Mouse (Mus musculus) Muller cell, postnatal 12 days (primary cell): ENCODE data around the gene Ptgfrn.
A peak's percentile ranks its signal among the peaks of the same experiment; 100 is the strongest.

Source experiments
- DNase-seq: peaks from one replicate; pipeline ENCODE4 v3.0.0-alpha.2; 2015; ENCODE audit errors: inconsistent ontology term

Gene Ptgfrn

GRCm38 (mm10) chr3:101116431-101117385 is 6.6 kb upstream of the Ptgfrn start:
- no peak for DNase-seq

GRCm38 (mm10) chr3:101112518-101112894 is 2.4 kb upstream of the Ptgfrn start:
- DNase-seq = no peak

GRCm38 (mm10) chr3:101111848-101112517 is 1.9 kb upstream of the Ptgfrn start:
- no peak for DNase-seq

DNA sequence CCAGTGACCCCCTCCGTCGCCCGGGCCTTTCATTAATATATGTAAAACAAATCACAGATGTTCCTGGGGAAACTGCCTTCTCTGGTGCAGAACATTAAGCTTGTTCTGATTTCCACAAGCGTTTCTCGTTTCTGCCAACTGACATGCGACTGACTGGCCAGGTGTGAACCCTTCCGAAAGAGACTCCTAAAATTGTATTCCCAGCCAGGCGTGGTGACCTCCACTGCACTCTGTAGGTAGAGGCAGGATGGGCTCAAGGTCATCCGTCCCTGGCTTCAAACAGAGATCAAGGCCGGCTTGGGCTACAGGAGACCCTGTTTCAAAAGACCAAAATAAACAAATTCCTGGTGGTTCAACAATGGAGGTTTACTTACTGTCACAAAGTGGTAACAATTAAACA is 1.2 kb upstream of the Ptgfrn start:
- DNase-seq = no peak

- no peak for DNase-seq
Observed at GRCm38 (mm10) chr3:101110838-101111103, 693 bp upstream of the Ptgfrn start.

GRCm38 (mm10) chr3:101109558-101110021 is 488 bp downstream of the Ptgfrn start:
- peak; percentile 36 for DNase-seq

GRCm38 (mm10) chr3:101108848-101109247 is 1.2 kb downstream of the Ptgfrn start:
- DNase-seq = peak; percentile 24

DNA sequence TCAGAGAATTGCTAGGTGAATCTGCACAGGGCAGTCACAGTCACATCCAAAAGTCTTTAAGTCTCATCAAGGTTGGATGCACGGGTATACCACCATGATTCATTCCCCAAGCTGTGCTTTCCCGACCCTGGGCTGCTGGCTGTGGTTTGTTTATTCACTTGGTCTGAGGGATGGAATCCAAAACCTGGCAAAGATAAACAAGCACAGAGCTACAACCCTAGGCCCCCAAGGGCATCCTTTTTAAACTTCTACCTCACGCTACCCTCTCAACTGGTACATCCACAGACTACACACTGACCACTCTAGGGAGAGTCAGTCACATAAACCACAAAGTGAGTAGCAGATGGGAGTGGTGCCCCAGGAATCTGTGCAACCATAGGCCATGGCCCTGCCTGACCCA is 1.8 kb downstream of the Ptgfrn start:
- DNase-seq = peak; percentile 59

- no peak for DNase-seq
Observed at GRCm38 (mm10) chr3:101106326-101106725, 3.8 kb downstream of the Ptgfrn start.

GRCm38 (mm10) chr3:101105486-101105885 is 4.6 kb downstream of the Ptgfrn start:
- no peak for DNase-seq

- DNase-seq = no peak
Observed at GRCm38 (mm10) chr3:101104883-101105282, 5.2 kb downstream of the Ptgfrn start.

- DNase-seq = no peak
Observed at GRCm38 (mm10) chr3:101103770-101104169, 6.3 kb downstream of the Ptgfrn start.

DNA sequence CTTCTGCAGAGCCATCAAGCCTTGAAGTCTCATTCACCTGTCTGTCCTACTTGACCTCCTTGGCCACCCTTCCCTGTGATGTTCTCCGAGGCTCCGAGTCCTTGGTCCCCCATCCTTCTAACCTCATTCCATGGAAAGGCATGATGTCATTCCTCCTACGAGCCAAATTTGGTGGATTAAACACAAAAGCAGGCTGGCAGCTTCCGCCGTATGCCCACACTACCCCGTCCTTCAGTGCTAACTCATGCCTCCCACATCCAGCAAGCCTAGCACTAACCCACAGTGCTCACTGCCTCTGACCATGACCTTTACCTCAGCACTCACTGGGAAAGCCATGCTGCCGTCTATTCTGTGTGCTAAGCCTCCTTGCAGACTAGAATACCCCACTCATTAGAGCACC is 8.0 kb downstream of the Ptgfrn start:
- DNase-seq = no peak

GRCm38 (mm10) chr3:101101184-101101583 is 8.9 kb downstream of the Ptgfrn start:
- DNase-seq = no peak

DNA sequence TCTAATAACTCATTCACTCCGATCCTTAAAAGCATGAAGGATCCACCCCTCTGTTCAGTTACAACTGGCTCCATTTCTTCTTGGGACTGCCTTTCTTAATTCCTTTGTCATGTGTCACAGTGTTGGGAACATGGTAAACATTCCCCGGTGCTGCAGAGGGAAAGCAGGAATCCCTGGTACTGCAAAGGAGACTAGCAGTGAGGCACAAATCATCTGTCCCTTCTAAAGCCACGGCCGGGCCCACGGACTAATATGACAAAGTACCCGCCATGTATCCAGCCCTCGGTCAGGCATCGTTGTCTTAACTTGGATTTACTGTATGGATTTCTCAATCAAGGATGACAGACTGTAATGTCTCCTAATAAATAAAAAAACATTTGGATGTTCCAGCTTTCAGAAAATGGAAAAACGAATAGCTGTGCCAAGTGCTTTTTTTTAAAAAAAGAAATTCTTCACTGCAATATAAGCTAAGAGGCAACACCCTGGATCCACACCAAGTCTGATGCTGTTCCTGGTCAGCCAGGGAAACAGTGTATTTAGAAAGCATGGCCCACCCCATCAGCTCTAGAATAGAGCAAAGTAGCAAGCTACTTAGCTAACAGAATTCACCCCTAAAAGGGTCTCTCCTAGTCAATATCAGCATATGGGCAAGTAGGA is 10.2 kb downstream of the Ptgfrn start:
- DNase-seq = peak; percentile 45

- no peak for DNase-seq
Observed at GRCm38 (mm10) chr3:101098073-101098472, 12.0 kb downstream of the Ptgfrn start.

DNA sequence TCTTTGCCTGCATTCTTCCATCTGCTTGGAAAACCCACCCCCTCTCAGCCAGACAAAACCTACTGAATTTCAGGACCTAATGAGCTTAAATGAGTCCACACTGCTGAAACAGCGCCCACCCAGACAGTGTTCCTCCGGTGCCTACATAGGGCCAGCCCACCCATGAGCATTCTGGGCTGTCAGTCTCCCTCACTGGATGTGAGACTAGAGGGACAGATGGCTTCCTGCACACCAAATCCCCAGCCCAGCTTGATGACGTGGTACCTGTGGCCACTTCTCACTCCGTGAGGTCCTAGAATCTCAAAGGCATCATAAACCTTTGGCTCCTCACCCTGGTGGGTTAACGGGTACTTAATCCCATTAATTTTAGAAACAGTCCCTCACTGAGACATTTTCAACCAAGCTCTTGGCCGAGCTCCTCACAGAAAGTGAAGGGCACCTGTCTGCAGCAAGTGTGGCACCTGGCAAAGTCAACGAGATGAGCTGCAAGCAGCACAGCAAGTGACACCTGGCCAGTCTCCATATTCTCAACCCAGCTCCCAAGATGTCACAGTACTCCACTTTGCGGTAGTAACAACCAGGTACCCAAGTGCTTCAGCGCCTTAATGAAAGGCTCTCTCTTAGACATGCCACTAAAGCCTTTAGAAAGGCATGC is 12.8 kb downstream of the Ptgfrn start:
- DNase-seq = no peak

DNA sequence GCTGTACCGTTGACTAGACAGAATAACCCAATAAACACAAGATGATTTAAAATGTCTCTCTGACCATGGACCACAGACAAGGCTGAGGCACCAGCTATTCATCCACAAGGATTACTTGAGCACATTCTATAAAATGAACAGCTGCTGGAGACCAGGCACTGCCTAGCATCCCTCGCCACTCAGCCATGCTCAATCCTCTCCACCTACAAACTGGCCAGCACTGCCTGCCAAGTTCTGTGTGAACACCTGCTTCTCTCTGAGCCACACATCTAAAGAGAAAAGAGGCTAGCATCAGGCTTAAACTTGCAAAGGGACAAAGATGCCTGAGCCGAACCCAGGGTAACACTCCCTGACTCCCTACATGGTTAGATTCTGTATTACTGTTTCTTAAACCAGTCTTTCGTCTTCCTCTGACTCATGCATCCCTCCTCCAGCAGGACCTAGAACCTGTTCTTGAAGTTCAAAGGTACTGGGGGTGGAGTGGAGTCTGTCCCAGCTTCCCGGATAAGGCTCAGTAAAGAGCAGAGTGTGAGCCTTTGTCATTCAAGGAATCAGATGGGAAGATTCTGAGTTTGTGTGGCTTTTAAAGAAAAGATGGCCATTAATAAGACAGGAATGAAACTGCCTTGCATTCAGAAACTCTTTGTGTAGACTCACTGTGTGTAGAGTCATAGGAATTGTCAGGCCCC is 14.2 kb downstream of the Ptgfrn start:
- DNase-seq = no peak

DNA sequence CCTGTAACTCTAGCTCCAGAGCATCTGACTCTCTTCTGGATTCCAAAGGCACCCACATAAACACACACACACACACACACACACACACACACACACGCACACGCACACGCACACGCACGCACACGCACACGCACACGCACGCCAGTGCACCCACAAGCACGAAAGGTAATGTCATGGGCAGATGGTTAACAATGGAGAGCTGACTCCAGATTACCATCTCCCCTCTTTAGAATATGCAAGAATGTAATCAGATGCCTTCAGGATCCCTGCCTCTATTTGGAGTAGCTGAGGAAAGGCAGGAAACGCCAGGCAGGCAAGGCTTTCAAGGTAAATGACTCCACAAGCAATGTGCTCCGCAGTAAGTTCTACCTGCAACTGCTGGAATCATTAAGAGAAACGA is 17.9 kb downstream of the Ptgfrn start:
- no peak for DNase-seq

- no peak for DNase-seq
Observed at GRCm38 (mm10) chr3:101086584-101087445, 23.3 kb downstream of the Ptgfrn start.

GRCm38 (mm10) chr3:101080925-101081324 is 29.2 kb downstream of the Ptgfrn start:
- DNase-seq = no peak
